Mouse (Mus musculus): ENCODE results near the gene Gm2035.
"Not testable (repeated sequence)": the region's sequence is repeated elsewhere in the genome, so short reads cannot be mapped to it uniquely, and the experiment has no call there.

Gene Gm2035

DNA sequence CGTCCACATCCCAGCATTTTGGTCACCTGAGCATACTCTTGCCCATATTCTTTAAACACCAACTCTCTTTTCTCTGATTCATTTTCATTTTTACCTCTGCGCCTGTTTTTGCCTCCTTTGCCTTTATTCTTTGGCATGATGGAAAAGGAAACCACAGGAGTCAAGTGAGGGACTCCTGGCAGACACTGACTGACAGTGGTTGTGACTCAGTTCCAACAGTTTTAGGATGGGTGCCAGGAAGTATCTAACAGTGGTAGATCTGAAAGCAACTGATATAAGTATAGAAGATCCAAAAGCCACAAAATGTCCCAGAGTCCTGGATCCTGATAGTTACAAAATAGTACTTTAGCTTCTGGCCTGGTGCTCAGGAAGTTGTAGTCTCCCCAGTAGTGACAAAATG is at the start of gene Gm2035:
TSS of gene Gm2035 (minus strand) at position 137 of the 400 bp plus-strand sequence.
- not testable (repeated sequence) for DNase-seq (ENCODE audit: low spot score in 2 of 2)

DNA sequence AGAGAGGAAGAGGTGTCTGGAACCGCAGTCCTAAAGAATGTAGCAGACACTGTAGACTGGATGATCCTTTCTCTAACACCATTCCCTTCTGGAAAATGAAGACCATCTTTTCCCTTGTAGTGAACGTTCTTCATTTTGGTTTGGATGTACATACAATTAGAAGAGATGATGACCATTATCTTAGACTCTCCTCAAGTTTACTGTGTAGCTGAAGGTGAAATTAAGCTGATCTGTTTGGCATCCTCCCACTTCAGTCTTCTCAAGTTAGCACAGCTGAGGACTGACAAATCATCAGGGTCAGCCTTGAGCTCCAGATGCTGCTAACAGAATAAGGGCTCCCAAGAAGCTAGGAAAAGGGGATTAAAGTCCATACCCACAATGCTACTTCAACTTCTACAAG is 34.1 kb upstream of the Gm2035 start, which contains the start of gene Gm2042:
TSS of gene Gm2042 (plus strand) at position 301 of the 400 bp plus-strand sequence.
- not testable (repeated sequence) for DNase-seq (ENCODE audit: low spot score in 2 of 2)

DNA sequence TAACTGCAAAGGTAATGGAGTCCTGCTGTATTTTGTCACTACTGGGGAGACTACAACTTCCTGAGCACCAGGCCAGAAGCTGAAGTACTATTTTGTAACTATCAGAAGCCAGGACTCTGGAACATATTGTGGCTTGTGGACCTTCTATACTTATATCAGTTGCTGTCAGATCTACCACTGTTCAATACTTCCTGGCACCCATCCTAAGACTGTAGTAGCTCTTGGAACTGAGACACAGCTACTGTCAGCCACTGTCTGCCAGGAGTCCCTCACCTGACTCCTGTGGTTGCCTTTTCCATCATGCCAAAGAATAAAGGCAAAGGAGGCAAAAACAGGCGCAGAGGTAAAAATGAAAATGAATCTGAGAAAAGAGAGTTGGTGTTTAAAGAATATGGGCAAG is 24.6 kb downstream of the Gm2035 start, which contains the start of gene Gm2022:
TSS of gene Gm2022 (plus strand) at position 301 of the 400 bp plus-strand sequence.
- DNase-seq (ENCODE audit: low spot score in 2 of 2): not testable (repeated sequence)

DNA sequence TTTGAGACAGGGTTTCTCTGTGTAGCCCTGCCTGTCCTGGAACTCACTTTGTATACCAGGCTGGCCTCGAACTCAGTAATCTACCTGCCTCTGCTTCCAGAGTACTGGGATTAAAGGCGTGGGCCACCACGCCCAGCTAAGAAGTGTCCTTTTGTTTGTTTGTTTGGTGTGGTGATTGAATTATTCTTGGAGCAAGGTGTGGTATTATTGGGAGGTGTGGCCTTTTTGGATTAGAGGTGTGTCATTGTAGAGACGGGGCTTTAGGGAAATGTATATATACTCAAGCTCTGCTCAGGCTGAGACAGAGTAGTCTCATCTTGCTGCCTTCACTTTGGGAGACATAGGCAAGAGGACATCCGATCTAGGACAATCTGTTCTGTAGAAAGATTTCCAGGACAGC is 45.9 kb downstream of the Gm2035 start, which contains the start of gene Gm2016:
TSS of gene Gm2016 (plus strand) at position 301 of the 400 bp plus-strand sequence.
- DNase-seq (ENCODE audit: low spot score in 2 of 2): not testable (repeated sequence)

Data from frontal cortex, postnatal 10 days (tissue).